Mouse (Mus musculus) neural tube, embryonic 14.5 days (tissue): ENCODE results near the gene A830005F24Rik. TPM values are rescaled to one million over a fixed set of nuclear protein-coding genes. Genes with fewer than 3 reads are reported as not detected.

Experiments used
- ATAC-seq: fragments of 200-750 bp; cut with Nextera tagmentation; 2 replicates; pipeline ENCODE4 v1.8.0; 2017; ENCODE audit warnings: low read depth, mild to moderate bottlenecking, moderate TSS enrichment, moderate library complexity
- H3K27ac ChIP-seq: fragments of 300-500 bp; sonication (generic); 2 replicates; pipeline ENCODE4 v1.5.1; 2014; ENCODE audit warnings: low read depth, mild to moderate bottlenecking, control low read depth, low read length, moderate library complexity, mixed read lengths
- H3K27me3 ChIP-seq: fragments of 300-500 bp; sonication (generic); 2 replicates; pipeline ENCODE4 v1.6.1; 2014; ENCODE audit warnings: low read length; ENCODE audit not compliant: control insufficient read depth, insufficient read depth
- H3K36me3 ChIP-seq: fragments of 300-500 bp; sonication (generic); 2 replicates; pipeline ENCODE4 v1.6.1; 2014; ENCODE audit warnings: low read length, mixed read lengths; ENCODE audit not compliant: control insufficient read depth, insufficient read depth
- H3K4me1 ChIP-seq: fragments of 300-500 bp; sonication (generic); 2 replicates; pipeline ENCODE4 v1.6.1; 2014; ENCODE audit warnings: low read length; ENCODE audit not compliant: control insufficient read depth, insufficient read depth
- H3K4me2 ChIP-seq: fragments of 300-500 bp; sonication (generic); 2 replicates; pipeline ENCODE4 v1.6.1; 2014; ENCODE audit warnings: mild to moderate bottlenecking, low read depth, low read length, control low read depth
- H3K4me3 ChIP-seq: fragments of 300-500 bp; sonication (generic); 2 replicates; pipeline ENCODE4 v1.5.1; 2014; ENCODE audit warnings: low read depth, low read length, control low read depth, mixed read lengths
- H3K9ac ChIP-seq: fragments of 300-500 bp; sonication (generic); replicated peaks from 2 replicates; pipeline ENCODE4 v1.6.1; 2014; ENCODE audit warnings: low read depth, mild to moderate bottlenecking, control low read depth, low read length, mixed read lengths
- H3K9me3 ChIP-seq: fragments of 300-500 bp; sonication (generic); 2 replicates; pipeline ENCODE4 v1.6.1; 2016; ENCODE audit warnings: low read length; ENCODE audit not compliant: control insufficient read depth
- WGBS: fragments of 180-500 bp; shearing (Covaris S2); extraction: QIAGEN DNeasy Blood & Tissue Kit; methylation state at CpG from one replicate; pipeline ENCODE4 v1.1.7; 2014; 5-methylcytosine and 5-hydroxymethylcytosine counted together
- microRNA counts: library from miRNA; unstranded; fragments of <30 nt; microRNA quantifications from one replicate; lab custom pipeline; 2016
- microRNA-seq: library from miRNA; unstranded; fragments of <30 nt; microRNA quantifications from one replicate; pipeline ENCODE4, GENCODE M21; 2016
- polyA plus RNA-seq: library from polyadenylated mRNA; unstranded; fragments of >200 nt; fragmentation: Nextera tagmentation; extraction: Ambion mirVana; gene quantifications from 2 replicates; pipeline ENCODE4 v1.2.1, GENCODE M21; 2014

A830005F24Rik gene
- polyA plus RNA-seq, 1 experiment from 2014 or later, result 4.4 TPM

- no peaks in the 10 kb centered on the region for H3K36me3 ChIP-seq
- ATAC-seq, result peak; percentile 73; the same call in 1 of the 2 replicates
- no peak overlapping the region for H3K9ac ChIP-seq
- no peak overlapping the region for H3K4me3 ChIP-seq
- H3K27ac ChIP-seq, result peak overlapping the region; percentile 86
- H3K9me3 ChIP-seq, result no peaks in the 10 kb centered on the region
- no peaks in the 10 kb centered on the region for H3K27me3 ChIP-seq
- H3K4me2 ChIP-seq, result peak overlapping the region; percentile 27; the same call in 1 of the 2 replicates
- 65% methylated on average over 21 of the region's 21 CpGs for WGBS
- H3K4me1 ChIP-seq, result 0 out of 2 replicates have a peak, but pooled peaks cover 4% of the 10 kb centered on the region
Measured at GRCm38 (mm10) chr13:48552181-48553090, 39.1 kb downstream of the A830005F24Rik start.

DNA sequence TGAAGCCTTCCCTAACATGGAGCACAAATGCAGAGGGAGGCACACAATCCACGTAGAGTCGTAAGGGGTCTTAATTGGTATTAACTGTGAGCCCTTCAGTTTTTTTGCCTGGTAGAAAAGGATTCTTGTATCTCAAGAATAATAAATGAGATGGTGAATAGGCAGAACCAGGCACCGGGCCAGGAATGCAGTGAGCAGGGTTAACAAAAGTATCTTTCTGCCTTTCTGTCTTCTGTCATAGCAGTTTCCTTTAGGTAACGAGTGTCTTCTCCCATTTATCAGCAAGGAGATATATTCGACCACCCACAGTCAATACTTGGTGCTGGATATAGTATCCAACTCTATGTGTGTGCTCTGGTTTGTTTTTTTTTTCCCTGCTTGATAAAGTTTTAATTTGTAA, 40.1 kb downstream of the A830005F24Rik start:
- Histone ChIP-seq H3K4me1 (0 out of 2 replicates have a peak, but pooled peaks cover 4% of the 10 kb centered on the region), H3K9me3 (no peaks in the 10 kb centered on the region), H3K27ac (no peak overlapping the region), H3K27me3 (no peaks in the 10 kb centered on the region), H3K36me3 (no peaks in the 10 kb centered on the region), H3K9ac (no peak overlapping the region), H3K4me2 (no peak overlapping the region), H3K4me3 (no peak overlapping the region)
- WGBS, result 49% methylated on average over 5 of the region's 5 CpGs
- no peak for ATAC-seq

DNA sequence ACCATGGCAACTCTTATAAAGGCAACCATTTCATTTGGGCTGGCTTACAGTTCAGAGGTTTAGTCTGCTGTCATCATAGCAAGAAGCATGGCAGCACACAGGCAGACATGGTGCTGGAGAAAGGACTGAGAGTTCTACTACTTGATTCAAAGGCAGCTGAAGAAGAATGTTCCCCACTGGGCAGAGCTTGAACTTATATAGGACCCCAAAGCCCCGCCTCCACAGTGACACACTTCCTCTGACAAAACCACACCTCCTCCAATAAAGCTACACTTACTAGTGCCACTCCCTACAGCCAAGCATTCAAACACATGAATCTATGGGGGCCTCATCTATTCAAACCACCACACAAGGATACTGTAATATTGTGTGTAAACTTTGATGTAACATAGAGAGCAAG, 41.2 kb downstream of the A830005F24Rik start:
- H3K27me3 ChIP-seq, result no peaks in the 10 kb centered on the region
- no peak overlapping the region for H3K4me2 ChIP-seq
- H3K27ac ChIP-seq, result no peak overlapping the region
- 74% methylated on average over 1 of the region's 1 CpGs for WGBS
- H3K4me3 ChIP-seq, result no peak overlapping the region
- no peaks in the 10 kb centered on the region for H3K9me3 ChIP-seq
- ATAC-seq, result no peak
- H3K36me3 ChIP-seq, result no peaks in the 10 kb centered on the region
- 0 out of 2 replicates have a peak, but pooled peaks cover 4% of the 10 kb centered on the region for H3K4me1 ChIP-seq
- no peak overlapping the region for H3K9ac ChIP-seq

- no peak overlapping the region for H3K27ac ChIP-seq
- no peak for ATAC-seq
- no peak overlapping the region for H3K4me2 ChIP-seq
- WGBS, result 85% methylated on average over 1 of the region's 1 CpGs
- no peaks in the 10 kb centered on the region for H3K9me3 ChIP-seq
- no peaks in the 10 kb centered on the region for H3K27me3 ChIP-seq
- 0 out of 2 replicates have a peak, but pooled peaks cover 4% of the 10 kb centered on the region for H3K4me1 ChIP-seq
- H3K36me3 ChIP-seq, result no peaks in the 10 kb centered on the region
- no peak overlapping the region for H3K9ac ChIP-seq
- no peak overlapping the region for H3K4me3 ChIP-seq
Measured at GRCm38 (mm10) chr13:48555976-48556375, 42.6 kb downstream of the A830005F24Rik start.

DNA sequence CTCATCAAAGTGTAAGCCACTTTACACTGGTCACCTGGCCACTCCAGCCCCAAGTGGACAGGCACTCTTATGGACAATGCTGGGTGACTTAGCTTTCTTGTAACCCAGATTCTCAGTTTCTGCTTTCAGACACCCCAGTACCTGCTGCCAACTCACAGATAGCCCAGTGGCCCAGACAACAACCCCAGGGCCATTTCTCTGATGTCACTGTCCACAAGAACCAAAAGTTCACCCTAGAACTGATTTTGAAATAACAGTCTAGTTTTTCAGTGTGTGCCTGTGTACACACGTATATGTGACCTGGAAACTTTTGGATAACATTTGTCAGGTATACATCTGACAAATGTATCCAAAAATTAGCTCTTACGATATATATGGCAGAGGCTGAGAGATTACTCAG, 48.1 kb downstream of the A830005F24Rik start:
- Histone ChIP-seq H3K36me3 (no peaks in the 10 kb centered on the region), H3K4me2 (no peak overlapping the region), H3K4me1 (no peaks in the 10 kb centered on the region), H3K4me3 (no peak overlapping the region), H3K27ac (no peak overlapping the region), H3K27me3 (no peaks in the 10 kb centered on the region), H3K9me3 (no peaks in the 10 kb centered on the region), H3K9ac (no peak overlapping the region)
- no peak for ATAC-seq
- whole genome bisulfite sequencing, result 87% methylated on average over 2 of the region's 2 CpGs

GRCm38 (mm10) chr13:48562336-48562735, 49.0 kb downstream of the A830005F24Rik start:
- Histone ChIP-seq H3K9ac (no peak overlapping the region), H3K36me3 (no peaks in the 10 kb centered on the region), H3K4me2 (no peak overlapping the region), H3K27ac (no peak overlapping the region), H3K27me3 (no peaks in the 10 kb centered on the region), H3K4me1 (no peaks in the 10 kb centered on the region), H3K9me3 (no peaks in the 10 kb centered on the region), H3K4me3 (no peak overlapping the region)
- WGBS, result 90% methylated on average over 5 of the region's 5 CpGs
- ATAC-seq, result no peak

MicroRNAs encoded within 50 kb of the gene (microRNA counts, 519-probe panel; counts per million panel counts)
- microRNA mmu-let-7a (lab: Ali Mortazavi, UCI) (7,107 counts per million, percentile 97 among the panel's probes with 10 or more counts), microRNA mmu-let-7d (lab: Ali Mortazavi, UCI) (6,330 counts per million, percentile 91 among the panel's probes with 10 or more counts), microRNA mmu-let-7f (lab: Ali Mortazavi, UCI) (6,211 counts per million, percentile 90 among the panel's probes with 10 or more counts)

Small RNAs within 50 kb of the gene (microRNA-seq; reads per million reads assigned to microRNA genes)
- gene Gm24111, result not detected
- gene Mirlet7a-1, result 91.0 reads per million, percentile 47 among the genes with 10 or more reads in this experiment
- gene Mirlet7d, result 2,651 reads per million, percentile 85 among the genes with 10 or more reads in this experiment
- gene Mirlet7f-1, result not detected

Other genes with a start within 250 kb of the A830005F24Rik start
- gene Zfp169, start 119 bp upstream of the A830005F24Rik start, polyA plus RNA-seq, result 5.8 and 8.1 TPM in 2 replicates
- gene Ptpdc1, start 112.1 kb downstream of the A830005F24Rik start, polyA plus RNA-seq, result 24.2 and 25.2 TPM in 2 replicates
- not detected in 2 replicates for gene Barx1, start 149.4 kb downstream of the A830005F24Rik start, polyA plus RNA-seq